Mouse (Mus musculus): ENCODE measurements around the gene Milr1.

DNA sequence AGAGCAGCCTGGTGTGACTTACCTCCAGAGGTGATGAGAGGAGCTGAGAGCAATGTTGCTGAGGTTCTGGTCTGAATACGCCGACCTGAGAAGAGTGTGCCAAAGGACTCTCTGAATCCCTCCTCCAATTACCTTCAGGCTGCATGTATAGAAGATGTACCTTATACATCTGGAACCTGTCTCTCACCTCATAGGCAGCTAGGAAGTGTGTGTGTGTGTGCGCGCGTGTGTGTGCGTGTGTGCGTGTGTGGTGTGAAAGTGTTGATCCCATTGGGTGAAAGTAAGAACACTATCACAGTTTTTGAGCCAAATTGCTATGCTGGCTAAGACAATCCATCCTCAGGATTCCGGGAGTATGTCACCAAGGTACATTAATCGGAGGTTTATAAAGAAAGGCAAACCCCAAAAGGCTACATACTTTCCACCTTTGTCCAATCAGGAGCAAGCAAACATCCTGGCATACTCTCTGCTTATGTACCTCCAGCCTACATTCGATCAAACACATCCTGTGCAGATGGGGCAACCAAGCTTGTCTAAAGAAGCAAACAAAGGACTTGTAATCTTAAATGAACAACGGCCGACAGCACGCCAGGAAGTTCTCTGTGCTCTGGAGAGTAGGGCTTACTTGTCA is 790 bp upstream of the Milr1 start, which contains the start of gene Pecam1:
- no peak for TF ChIP-seq POLR2A (IDR thresholded peaks at IDR 0.05; ENCODE audit: low read depth, low read length)
- TF ChIP-seq CTCF (conservative IDR thresholded peaks at IDR 0.05; ENCODE audit: insufficient read depth, insufficient read length, low read depth, low read length), result no peak

Measured in kidney, adult 2 months (tissue).